Mouse (Mus musculus): ENCODE results near the gene Cd8a. TPM values are rescaled to one million over a fixed set of nuclear protein-coding genes. Genes with fewer than 3 reads are reported as not detected.

Gene Cd8a
- polyA plus RNA-seq, 1 experiment from 2014 or later, result not detected

- Histone ChIP-seq H3K27ac (replicated peaks) (no peak overlapping the region), H3K9ac (no peak overlapping the region), H3K36me3 (replicated peaks) (no peaks in the 10 kb centered on the region), H3K27me3 (no peaks in the 10 kb centered on the region), H3K4me3 (replicated peaks) (no peak overlapping the region), H3K9me3 (replicated peaks) (no peaks in the 10 kb centered on the region), H3K4me1 (replicated peaks) (no peaks in the 10 kb centered on the region), H3K4me2 (no peak overlapping the region)
- ATAC-seq (ENCODE audit: insufficient read depth), result no peak
- 70% methylated on average over 9 of the region's 9 CpGs for WGBS (ENCODE audit: insufficient replicate concordance)
Measured at GRCm38 (mm10) chr6:71341179-71341578, 32.0 kb upstream of the Cd8a start.

- H3K27me3 ChIP-seq, result no peaks in the 10 kb centered on the region
- no peak for ATAC-seq (ENCODE audit: insufficient read depth)
- no peak overlapping the region for H3K4me2 ChIP-seq
- H3K27ac ChIP-seq (replicated peaks), result no peak overlapping the region
- H3K4me3 ChIP-seq (replicated peaks), result no peak overlapping the region
- H3K4me1 ChIP-seq (replicated peaks), result no peaks in the 10 kb centered on the region
- H3K9ac ChIP-seq, result no peak overlapping the region
- H3K36me3 ChIP-seq (replicated peaks), result no peaks in the 10 kb centered on the region
- 78% methylated on average over 9 of the region's 9 CpGs for WGBS (ENCODE audit: insufficient replicate concordance)
- 0 out of 2 replicates have a peak, but pooled peaks cover 5% of the 10 kb centered on the region for H3K9me3 ChIP-seq (replicated peaks)
Measured at GRCm38 (mm10) chr6:71348006-71348405, 25.2 kb upstream of the Cd8a start.

GRCm38 (mm10) chr6:71351201-71351600, 22.0 kb upstream of the Cd8a start:
- WGBS (ENCODE audit: insufficient replicate concordance), result 69% methylated on average over 3 of the region's 3 CpGs
- no peak overlapping the region for H3K4me2 ChIP-seq
- no peak overlapping the region for H3K27ac ChIP-seq (replicated peaks)
- H3K36me3 ChIP-seq (replicated peaks), result no peaks in the 10 kb centered on the region
- no peaks in the 10 kb centered on the region for H3K4me1 ChIP-seq (replicated peaks)
- H3K27me3 ChIP-seq, result no peaks in the 10 kb centered on the region
- ATAC-seq (ENCODE audit: insufficient read depth), result no peak
- no peak overlapping the region for H3K4me3 ChIP-seq (replicated peaks)
- 0 out of 2 replicates have a peak, but pooled peaks cover 5% of the 10 kb centered on the region for H3K9me3 ChIP-seq (replicated peaks)
- no peak overlapping the region for H3K9ac ChIP-seq

- Histone ChIP-seq H3K9ac (no peak overlapping the region), H3K4me1 (replicated peaks) (no peaks in the 10 kb centered on the region), H3K27ac (replicated peaks) (no peak overlapping the region), H3K36me3 (replicated peaks) (no peaks in the 10 kb centered on the region), H3K9me3 (replicated peaks) (0 out of 2 replicates have a peak, but pooled peaks cover 5% of the 10 kb centered on the region), H3K27me3 (no peaks in the 10 kb centered on the region), H3K4me3 (replicated peaks) (no peak overlapping the region), H3K4me2 (no peak overlapping the region)
- no peak for ATAC-seq (ENCODE audit: insufficient read depth)
- 72% methylated on average over 6 of the region's 6 CpGs for WGBS (ENCODE audit: insufficient replicate concordance)
Measured at GRCm38 (mm10) chr6:71352201-71352600, 21.0 kb upstream of the Cd8a start.

GRCm38 (mm10) chr6:71352866-71353427, 20.3 kb upstream of the Cd8a start:
- no peak overlapping the region for H3K4me2 ChIP-seq
- H3K4me3 ChIP-seq (replicated peaks), result no peak overlapping the region
- no peak overlapping the region for H3K27ac ChIP-seq (replicated peaks)
- no peaks in the 10 kb centered on the region for H3K36me3 ChIP-seq (replicated peaks)
- ATAC-seq (ENCODE audit: insufficient read depth), result no peak
- H3K27me3 ChIP-seq, result no peaks in the 10 kb centered on the region
- H3K4me1 ChIP-seq (replicated peaks), result no peaks in the 10 kb centered on the region
- H3K9ac ChIP-seq, result no peak overlapping the region
- 58% methylated on average over 10 of the region's 10 CpGs for WGBS (ENCODE audit: insufficient replicate concordance)
- 0 out of 2 replicates have a peak, but pooled peaks cover 2% of the 10 kb centered on the region for H3K9me3 ChIP-seq (replicated peaks)

- Histone ChIP-seq H3K4me3 (replicated peaks) (no peak overlapping the region), H3K27ac (replicated peaks) (no peak overlapping the region), H3K9me3 (replicated peaks) (no peaks in the 10 kb centered on the region), H3K36me3 (replicated peaks) (no peaks in the 10 kb centered on the region), H3K9ac (no peak overlapping the region), H3K4me2 (no peak overlapping the region), H3K27me3 (no peaks in the 10 kb centered on the region), H3K4me1 (replicated peaks) (no peaks in the 10 kb centered on the region)
- WGBS (ENCODE audit: insufficient replicate concordance), result 55% methylated on average over 2 of the region's 2 CpGs
- no peak for ATAC-seq (ENCODE audit: insufficient read depth)
Measured at GRCm38 (mm10) chr6:71353722-71354121, 19.5 kb upstream of the Cd8a start.

- ATAC-seq (ENCODE audit: insufficient read depth), result no peak
- no peak overlapping the region for H3K4me2 ChIP-seq
- H3K9ac ChIP-seq, result no peak overlapping the region
- no peaks in the 10 kb centered on the region for H3K36me3 ChIP-seq (replicated peaks)
- no peaks in the 10 kb centered on the region for H3K27me3 ChIP-seq
- no peak overlapping the region for H3K4me3 ChIP-seq (replicated peaks)
- no peaks in the 10 kb centered on the region for H3K9me3 ChIP-seq (replicated peaks)
- no peak overlapping the region for H3K27ac ChIP-seq (replicated peaks)
- WGBS (ENCODE audit: insufficient replicate concordance), result 60% methylated on average over 7 of the region's 7 CpGs
- H3K4me1 ChIP-seq (replicated peaks), result no peaks in the 10 kb centered on the region
Measured at GRCm38 (mm10) chr6:71357493-71357892, 15.7 kb upstream of the Cd8a start.

- 54% methylated on average over 4 of the region's 4 CpGs for WGBS (ENCODE audit: insufficient replicate concordance)
- no peaks in the 10 kb centered on the region for H3K4me1 ChIP-seq (replicated peaks)
- H3K4me2 ChIP-seq, result no peak overlapping the region
- no peak for ATAC-seq (ENCODE audit: insufficient read depth)
- H3K9ac ChIP-seq, result no peak overlapping the region
- H3K27me3 ChIP-seq, result no peaks in the 10 kb centered on the region
- no peaks in the 10 kb centered on the region for H3K36me3 ChIP-seq (replicated peaks)
- H3K27ac ChIP-seq (replicated peaks), result no peak overlapping the region
- no peaks in the 10 kb centered on the region for H3K9me3 ChIP-seq (replicated peaks)
- no peak overlapping the region for H3K4me3 ChIP-seq (replicated peaks)
Measured at GRCm38 (mm10) chr6:71360221-71360620, 13.0 kb upstream of the Cd8a start.

GRCm38 (mm10) chr6:71360751-71361150, 12.5 kb upstream of the Cd8a start:
- no peak for ATAC-seq (ENCODE audit: insufficient read depth)
- Histone ChIP-seq H3K36me3 (replicated peaks) (no peaks in the 10 kb centered on the region), H3K4me2 (no peak overlapping the region), H3K27ac (replicated peaks) (no peak overlapping the region), H3K27me3 (no peaks in the 10 kb centered on the region), H3K9ac (no peak overlapping the region), H3K9me3 (replicated peaks) (no peaks in the 10 kb centered on the region), H3K4me1 (replicated peaks) (no peaks in the 10 kb centered on the region), H3K4me3 (replicated peaks) (no peak overlapping the region)
- 39% methylated on average over 5 of the region's 5 CpGs for WGBS (ENCODE audit: insufficient replicate concordance)

GRCm38 (mm10) chr6:71361156-71361670, 12.0 kb upstream of the Cd8a start:
- no peak overlapping the region for H3K27ac ChIP-seq (replicated peaks)
- H3K4me3 ChIP-seq (replicated peaks), result no peak overlapping the region
- no peaks in the 10 kb centered on the region for H3K36me3 ChIP-seq (replicated peaks)
- H3K4me2 ChIP-seq, result no peak overlapping the region
- no peak overlapping the region for H3K9ac ChIP-seq
- H3K4me1 ChIP-seq (replicated peaks), result no peaks in the 10 kb centered on the region
- no peak for ATAC-seq (ENCODE audit: insufficient read depth)
- WGBS (ENCODE audit: insufficient replicate concordance), result 68% methylated on average over 10 of the region's 10 CpGs
- H3K9me3 ChIP-seq (replicated peaks), result no peaks in the 10 kb centered on the region
- H3K27me3 ChIP-seq, result no peaks in the 10 kb centered on the region

- WGBS (ENCODE audit: insufficient replicate concordance), result 59% methylated on average over 2 of the region's 2 CpGs
Measured at GRCm38 (mm10) chr6:71363995-71364394, 9.2 kb upstream of the Cd8a start.

GRCm38 (mm10) chr6:71369416-71369815, 3.8 kb upstream of the Cd8a start:
- H3K4me2 ChIP-seq, result no peak overlapping the region
- WGBS (ENCODE audit: insufficient replicate concordance), result 61% methylated on average over 6 of the region's 6 CpGs
- H3K36me3 ChIP-seq (replicated peaks), result no peaks in the 10 kb centered on the region
- no peak for ATAC-seq (ENCODE audit: insufficient read depth)
- no peaks in the 10 kb centered on the region for H3K27me3 ChIP-seq
- no peak overlapping the region for H3K27ac ChIP-seq (replicated peaks)
- H3K9me3 ChIP-seq (replicated peaks), result no peaks in the 10 kb centered on the region
- H3K4me1 ChIP-seq (replicated peaks), result no peaks in the 10 kb centered on the region
- H3K4me3 ChIP-seq (replicated peaks), result no peak overlapping the region
- H3K9ac ChIP-seq, result no peak overlapping the region

More at GRCm38 (mm10) chr6:71363995-71364394, 9.2 kb upstream of the Cd8a start:
- no peaks in the 10 kb centered on the region for H3K4me1 ChIP-seq (replicated peaks)
- H3K9ac ChIP-seq, result no peak overlapping the region
- H3K4me2 ChIP-seq, result no peak overlapping the region
- H3K9me3 ChIP-seq (replicated peaks), result no peaks in the 10 kb centered on the region
- no peak overlapping the region for H3K27ac ChIP-seq (replicated peaks)
- no peak for ATAC-seq (ENCODE audit: insufficient read depth)
- no peak overlapping the region for H3K4me3 ChIP-seq (replicated peaks)
- H3K27me3 ChIP-seq, result no peaks in the 10 kb centered on the region
- H3K36me3 ChIP-seq (replicated peaks), result no peaks in the 10 kb centered on the region

All from liver, embryonic 15.5 days (tissue).